Mouse (Mus musculus) T-helper 1 cell (primary cell): ENCODE results near the gene Ptpn9.
"Not testable (repeated sequence)": the region's sequence is repeated elsewhere in the genome, so short reads cannot be mapped to it uniquely, and the experiment has no call there.

Experiments
- in situ Hi-C: fragments of 300-600 bp; cut with MboI, MseI; formaldehyde crosslinking; loops from one replicate; pipeline ENCODE4 v1.15.1; 2025; ENCODE audit warnings: high pct_unique_total_duplicates

Gene Ptpn9

DNA sequence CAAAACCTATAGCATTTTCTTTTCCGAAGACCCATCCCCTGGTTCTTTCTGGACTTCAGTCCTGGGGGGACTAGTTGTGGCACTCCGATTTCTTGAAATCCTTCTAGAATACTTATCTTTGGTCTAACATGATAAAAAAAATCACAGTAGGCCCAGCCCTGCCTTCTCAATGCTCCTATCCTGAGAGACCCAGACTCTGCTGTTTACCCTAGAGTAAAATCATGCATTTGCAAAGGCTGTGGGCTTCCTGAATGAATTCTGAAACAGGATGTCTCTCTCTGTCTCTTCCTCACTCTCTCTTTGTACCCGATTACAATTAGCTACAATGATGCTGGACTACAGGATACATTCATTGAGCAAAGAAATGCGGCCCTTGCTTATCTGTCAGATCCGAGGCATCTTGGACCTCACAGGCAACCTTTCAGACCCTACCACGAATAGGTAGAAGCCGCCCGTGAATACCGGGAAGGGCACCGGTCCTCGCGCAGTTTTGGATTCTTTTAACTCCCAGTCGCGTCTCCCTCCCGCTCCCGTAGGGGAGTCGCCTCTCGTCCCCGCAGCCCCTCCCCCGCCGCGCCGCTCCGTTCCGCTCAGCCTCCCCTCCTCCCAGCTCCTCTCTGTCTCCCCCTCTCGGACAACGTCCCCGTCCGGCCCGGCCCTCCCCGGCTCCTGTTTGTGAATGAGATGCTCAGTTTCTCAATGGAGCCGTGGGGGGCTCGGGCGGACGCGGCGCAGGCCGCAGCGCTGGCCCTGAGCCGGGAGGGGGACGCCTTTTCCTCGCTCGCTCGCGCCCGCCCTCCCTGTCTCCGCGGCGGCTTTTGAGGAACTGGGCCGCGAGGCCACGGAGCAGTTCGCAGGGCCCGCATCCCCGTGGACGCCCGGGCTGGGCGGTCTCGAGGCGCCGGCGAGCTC is at the start of gene Ptpn9:
Gene Ptpn9 (plus strand): TSS at position 638 of the 912 bp plus-strand sequence.
- in situ Hi-C loops = loop anchor here (5.0 kb wide), 1 partner anchor 38 kb away; no protein-coding TSS in a partner anchor

DNA sequence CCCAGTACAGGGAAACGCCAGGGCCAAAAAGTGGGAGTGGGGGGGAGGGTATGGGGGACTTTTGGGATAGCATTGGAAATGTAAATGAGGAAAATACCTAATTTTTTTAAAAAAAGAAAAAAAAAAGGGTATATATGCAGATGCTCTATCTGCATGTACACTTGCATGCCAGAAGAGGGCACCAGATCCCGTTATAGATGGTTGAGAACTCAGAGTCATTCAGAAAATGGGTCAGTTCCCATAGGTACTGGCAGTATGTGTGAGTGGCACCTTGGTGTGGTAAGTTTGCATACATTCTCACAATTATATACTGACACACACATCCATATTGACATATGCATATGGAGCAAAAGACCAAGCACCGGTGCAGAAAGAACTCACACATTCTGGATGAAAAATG is 47.2 kb upstream of the Ptpn9 start:
- in situ Hi-C loops = not testable (repeated sequence)

DNA sequence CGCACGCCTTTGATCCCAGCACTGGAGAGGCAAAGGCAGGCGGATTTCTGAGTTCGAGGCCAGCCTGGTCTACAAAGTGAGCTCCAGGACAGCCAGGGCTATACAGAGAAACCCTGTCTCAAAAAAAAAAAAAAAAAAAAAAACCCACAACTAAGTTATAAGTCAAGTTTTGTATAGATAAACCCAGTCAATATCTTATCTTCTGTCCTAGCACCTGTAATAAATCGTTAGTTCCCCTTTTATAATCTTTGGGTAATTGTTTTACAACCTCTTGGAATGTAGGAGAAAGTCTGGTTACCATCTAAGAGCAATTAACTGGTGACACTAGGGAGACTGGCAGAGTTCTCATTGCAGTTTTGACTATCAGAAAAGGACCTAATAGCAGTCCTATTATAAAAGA is 46.0 kb upstream of the Ptpn9 start:
- in situ Hi-C loops = not testable (repeated sequence)

DNA sequence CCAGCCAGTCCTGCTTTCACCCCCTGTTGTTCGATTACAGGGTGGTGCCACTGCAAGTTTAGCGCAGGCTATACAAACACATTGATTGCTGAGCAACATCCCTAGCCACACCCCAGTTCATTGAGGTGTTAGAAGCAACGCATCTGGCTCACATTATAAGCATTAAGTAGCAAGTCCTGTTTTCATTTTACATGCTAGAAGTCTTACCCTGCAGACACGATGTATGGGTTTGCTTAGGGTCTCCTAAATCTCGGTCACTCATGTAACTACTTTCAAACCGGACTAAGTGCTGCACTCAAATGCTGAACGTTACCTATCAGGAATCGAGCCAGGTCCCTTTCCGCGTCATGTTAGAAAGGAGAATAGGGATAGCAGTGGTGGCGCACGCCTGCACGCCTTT is 45.0 kb upstream of the Ptpn9 start:
- in situ Hi-C loops = no loop called here

DNA sequence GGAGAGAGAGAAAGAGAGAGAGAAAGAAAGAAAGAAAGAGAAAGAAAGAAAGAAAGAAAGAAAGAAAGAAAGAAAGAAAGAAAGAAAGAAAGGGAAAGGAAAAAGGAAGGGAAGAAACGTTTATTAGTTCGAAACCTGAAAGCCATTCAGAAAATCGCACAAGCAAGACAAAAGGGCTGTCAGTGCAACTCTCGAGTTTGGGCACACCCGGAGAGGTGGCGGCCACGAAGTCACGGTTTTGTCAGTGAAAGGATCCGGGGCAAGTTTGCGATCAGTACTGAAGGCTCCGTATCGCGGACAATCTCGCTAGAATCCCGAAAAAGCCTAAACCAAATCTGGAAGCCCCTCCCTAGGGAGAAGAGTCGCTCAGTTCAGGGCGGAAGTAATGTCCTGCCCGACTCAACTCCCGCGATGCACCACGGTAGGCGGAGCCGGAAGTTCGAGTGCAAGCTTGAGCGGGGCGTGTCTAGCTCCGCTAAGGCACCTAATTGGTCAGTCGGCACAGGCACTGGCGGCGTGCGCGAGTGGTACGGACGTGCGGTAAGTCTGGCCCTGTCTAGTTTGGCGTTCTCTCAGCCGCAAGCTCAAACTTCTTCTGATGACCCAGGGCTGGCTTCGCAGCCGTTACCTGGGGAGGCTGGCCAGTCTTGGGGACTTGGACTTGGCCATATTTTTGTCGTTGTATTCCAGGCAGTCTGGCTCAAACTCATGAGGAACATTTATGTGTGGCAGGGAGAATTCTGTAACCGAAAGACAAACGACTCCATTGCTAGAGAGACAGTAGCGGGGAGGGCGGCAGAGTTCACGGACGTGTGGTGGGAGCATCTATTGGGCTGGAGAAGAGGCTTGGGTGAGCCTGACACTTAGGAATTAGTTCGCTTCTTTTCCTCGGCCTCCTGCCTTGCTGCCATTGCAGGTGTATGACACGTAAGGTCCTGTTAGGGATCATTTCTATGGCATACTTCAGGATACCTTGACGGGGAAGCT is 44.0 kb upstream of the Ptpn9 start, which contains the start of gene Snupn:
Gene Snupn (plus strand): TSS at position 465 of the 987 bp plus-strand sequence.
- in situ Hi-C loops = no loop called here

DNA sequence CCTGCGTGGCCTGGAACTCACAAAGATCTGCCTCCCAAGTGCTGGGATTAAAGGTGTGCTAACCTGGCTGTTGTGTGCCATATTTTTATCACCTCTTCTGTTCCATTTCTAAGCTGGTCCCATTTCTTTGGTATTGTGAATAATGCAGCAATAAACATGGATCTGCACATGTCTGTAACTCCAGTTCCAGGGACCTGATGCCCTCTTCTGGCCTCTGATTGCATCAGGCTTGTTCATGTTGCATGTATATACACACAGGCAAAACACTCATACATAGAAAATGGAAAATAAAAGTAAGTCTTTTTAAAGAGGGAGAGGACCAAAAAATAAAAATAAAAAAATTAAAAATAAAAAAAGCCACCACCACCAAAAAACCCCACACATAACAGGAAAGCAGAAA is 41.2 kb upstream of the Ptpn9 start:
- in situ Hi-C loops = no loop called here

DNA sequence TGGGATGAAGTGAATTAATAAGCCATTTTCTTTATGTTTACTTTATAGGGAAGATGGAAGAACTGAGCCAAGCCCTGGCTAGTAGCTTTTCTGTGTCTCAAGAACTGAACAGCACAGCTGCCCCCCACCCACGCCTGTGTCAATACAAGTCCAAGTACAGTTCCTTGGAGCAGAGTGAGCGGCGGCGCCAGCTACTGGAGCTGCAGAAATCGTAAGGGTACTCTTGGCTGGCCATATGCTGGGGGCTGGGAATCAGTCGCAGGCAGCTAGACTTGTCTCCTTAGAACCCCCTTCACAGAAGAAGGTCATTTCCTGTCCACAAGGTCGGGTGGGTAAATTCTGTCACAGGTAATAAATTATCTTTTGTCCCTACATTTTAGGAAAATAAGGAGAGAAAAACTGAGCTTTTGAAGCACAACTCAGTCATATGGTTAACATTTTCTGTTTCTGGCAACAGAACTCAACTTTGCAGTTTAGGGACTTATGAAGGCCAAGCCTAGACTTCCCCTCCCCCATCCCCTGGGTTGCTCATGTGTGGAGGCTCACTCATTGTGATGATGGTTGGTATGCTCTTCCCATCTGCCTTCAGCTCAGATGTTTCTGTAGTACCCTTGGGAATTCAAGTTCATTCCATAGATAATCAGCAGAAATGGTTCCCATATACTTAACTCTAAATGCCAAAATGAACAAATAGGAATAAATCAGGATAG is 37.6 kb upstream of the Ptpn9 start:
- in situ Hi-C loops = no loop called here

DNA sequence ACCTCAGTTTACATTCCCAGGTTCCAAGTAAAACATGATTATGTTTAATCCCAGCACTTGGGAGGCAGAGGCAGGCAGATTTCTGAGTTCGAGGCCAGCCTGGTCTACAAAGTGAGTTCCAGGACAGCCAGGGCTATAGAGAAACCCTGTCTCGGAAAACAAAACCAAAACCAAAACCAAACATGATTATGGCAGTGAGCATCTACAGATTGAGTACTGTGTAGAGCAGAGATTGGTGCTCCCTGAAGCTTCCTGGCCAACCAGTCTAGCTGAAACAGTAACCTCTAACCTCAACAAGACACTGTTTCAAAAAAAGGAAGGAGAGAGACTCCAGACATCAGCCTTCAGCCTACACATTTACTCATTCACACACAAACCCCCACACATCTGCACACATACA is 36.0 kb upstream of the Ptpn9 start:
- in situ Hi-C loops = no loop called here

DNA sequence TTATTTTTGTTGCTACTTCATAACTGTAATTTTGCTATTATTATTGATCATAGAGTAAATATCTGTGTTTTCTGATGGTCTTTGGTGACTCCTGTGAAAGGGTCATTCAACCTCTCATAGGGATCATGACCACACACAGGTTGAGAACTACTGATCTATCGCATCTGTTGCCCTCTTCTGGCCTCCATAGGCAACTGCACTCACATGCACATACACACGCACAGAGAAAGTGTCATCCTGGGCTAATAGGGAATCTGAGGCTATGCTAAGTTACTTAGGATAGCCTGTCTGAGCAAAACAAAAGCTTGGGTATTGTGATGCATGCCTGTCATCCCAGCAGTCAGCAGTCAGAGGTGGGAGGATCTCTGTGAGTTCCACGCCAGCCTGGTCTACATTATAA is 33.1 kb upstream of the Ptpn9 start:
- in situ Hi-C loops = no loop called here

DNA sequence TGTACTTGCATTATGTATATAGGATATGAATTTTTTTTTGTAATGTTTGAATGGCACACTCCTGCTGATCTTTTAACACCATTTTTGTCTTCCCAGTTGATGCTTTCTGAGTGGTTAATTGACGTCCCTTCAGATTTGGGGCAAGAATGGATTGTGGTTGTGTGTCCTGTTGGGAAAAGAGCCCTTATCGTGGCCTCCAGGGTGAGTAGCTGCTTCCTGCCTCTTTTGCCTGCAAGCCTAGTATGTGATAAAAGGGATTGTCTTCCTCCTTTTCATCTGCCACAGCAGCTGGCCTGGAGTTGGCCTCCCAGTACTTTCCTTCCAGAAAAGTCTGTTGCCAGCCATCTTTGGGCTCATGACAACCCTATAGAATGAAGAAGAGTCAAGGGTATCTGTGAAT is 24.6 kb upstream of the Ptpn9 start:
- in situ Hi-C loops = no loop called here

DNA sequence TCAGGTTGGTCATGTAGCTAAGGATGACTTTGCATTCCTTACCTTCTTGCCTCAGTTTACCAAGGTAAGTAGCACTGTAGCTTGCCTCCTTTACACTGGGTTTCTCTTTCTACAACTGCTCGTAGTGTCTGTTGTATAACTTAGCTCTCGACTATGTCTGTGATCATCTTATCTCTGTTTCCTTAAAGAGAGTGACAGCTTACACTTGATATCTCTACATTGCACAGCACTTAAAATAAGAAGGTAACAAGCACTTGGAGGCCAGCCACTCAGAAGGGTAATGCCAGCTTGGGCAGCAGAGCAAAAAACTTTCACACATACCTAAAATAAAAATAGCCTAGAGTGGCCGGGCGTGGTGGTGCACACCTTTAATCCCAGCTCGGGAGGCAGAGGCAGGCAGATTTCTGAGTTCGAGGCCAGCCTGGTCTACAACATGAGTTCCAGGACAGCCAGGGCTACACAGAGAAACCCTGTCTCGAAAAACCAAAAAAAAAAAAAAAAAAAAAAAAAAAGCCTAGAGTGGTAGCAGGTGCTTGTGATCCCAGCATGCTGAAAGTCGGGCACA is 20.7 kb upstream of the Ptpn9 start:
- in situ Hi-C loops = no loop called here

DNA sequence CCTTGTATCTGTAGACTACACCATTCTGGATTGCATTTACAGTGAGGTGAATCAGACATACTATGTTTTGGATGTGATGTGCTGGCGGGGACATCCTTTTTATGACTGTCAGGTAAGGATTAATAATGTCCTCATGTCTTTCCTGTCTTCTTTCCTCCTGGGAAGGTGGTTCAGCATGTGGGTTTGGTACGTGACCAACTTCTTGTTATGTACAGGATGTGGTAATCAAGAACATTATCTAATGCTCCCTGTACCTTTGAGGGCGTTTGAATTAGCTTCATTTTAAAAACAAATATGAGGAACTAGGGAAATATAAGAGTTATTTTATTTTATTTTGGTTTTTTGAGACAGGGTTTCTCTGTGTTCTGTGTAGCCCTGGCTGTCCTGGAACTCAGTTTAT is 19.5 kb upstream of the Ptpn9 start:
- in situ Hi-C loops = no loop called here

DNA sequence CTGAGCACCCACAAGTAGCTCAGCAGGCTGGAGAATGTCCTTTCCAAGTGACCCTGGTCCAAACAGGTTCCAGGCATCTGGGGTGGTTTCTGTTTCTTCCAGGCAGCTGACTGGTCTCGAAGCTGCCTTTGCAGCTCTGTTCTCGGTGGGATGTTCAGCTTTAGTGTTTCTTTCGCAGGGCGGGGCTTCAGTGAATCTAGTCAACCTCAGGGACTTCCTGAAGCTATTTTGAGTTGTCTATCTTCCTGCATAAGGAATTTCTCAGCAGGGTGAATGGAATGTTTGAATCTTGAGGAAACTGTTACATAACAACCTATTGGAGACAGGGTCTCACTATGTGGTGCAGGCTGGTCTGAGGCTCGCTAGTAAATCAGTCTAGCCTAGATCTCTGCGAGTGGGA is 14.5 kb upstream of the Ptpn9 start:
- in situ Hi-C loops = no loop called here

DNA sequence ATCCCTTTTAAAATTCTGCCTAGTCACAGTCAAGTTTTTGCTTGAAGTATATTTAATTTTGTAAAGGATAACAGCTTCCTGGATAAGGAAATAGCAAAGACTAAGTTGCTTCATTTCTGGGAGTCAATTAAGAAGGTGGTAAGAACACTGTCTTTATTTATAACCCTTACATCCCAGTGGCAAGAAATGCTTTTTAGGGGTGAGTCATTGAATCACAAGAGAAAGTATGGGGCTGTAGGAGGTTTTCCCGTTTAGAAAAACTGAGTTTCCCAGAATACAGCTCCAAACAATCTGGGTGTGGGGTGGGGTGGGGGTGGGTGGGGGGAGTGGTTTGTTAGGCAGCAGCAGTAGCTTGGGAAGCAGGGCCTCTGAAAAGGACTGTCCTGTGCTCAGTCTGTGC is 13.2 kb upstream of the Ptpn9 start:
- in situ Hi-C loops = no loop called here

DNA sequence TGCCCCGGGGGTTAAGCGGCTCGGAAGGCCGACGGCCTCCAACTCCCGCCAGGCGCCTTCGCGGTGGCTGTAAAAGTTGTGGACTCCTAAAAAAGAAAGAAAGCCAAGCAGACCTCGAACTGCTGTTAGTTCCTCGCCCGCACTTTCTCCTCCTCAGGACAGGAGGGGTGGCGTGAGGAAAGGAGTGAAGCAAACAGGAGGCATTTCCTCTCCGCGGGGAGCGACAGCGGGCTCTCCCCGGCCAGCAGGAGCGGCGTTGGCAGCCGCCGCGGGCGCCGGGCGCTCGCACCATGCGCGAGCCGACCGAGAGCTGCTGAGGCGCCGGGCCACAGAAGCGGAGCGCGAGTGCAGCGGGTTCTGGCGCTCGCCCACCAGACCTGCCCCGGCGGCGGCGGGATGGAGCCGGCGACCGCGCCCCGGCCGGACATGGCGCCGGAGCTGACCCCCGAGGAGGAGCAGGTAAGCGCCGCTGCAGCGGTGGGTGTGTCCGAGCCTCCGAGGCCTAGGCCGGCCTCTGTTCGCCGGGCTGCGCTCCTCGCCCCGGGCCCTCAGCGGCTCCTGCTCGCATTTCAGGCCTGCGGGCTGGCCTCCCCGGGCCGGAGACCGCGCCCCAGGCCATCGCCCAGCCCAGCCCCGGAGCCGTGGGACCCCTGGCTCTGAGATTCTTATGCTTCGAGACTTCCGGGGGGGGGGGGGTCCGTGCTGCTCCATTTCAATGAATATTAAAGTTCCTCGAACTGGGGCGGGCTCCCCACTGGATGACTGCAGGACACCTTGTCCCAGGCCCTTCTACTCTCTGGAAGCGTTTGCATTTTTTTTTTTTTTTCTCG is 690 bp downstream of the Ptpn9 start:
- in situ Hi-C loops = loop anchor here (5.0 kb wide), 1 partner anchor 37 kb away; no protein-coding TSS in a partner anchor

DNA sequence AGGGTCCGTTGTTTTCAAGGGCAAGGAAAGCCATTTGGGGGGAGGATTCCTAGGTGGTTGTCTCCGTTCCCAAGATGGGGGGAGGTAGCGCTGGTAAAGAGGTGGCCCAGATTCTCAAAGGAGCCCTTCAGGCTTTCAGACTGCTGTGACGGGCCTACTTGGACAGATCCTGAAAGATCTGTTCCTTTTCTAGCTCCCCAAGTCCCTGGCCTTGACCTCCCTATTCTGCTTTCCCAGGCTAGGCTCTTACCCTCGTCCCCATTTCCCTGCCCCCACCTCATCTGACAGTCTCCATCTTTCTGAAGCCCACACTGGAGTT is 1.3 kb downstream of the Ptpn9 start:
- in situ Hi-C loops = loop anchor here (5.0 kb wide), 1 partner anchor 36 kb away; no protein-coding TSS in a partner anchor

DNA sequence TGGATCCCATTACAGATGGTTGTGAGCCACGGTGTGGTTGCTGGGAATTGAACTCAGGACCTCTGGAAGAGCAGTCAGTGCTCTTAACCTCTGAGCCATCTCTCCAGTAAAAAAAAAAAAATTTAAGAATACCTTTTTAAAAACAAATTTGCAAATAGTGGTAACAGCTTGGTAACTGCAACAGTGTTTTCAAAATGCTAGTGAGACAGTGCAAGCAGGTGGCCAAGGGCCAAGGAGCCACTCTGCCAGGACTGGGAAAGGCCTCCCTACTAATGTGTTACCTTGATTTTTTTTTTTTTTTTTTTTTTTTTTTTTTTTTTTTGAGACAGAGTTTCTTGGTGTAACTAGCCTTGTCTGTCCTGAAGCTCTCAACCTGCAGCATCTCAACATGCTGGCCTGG is 2.5 kb downstream of the Ptpn9 start:
- in situ Hi-C loops = loop anchor here (5.0 kb wide), 1 partner anchor 35 kb away; no protein-coding TSS in a partner anchor

DNA sequence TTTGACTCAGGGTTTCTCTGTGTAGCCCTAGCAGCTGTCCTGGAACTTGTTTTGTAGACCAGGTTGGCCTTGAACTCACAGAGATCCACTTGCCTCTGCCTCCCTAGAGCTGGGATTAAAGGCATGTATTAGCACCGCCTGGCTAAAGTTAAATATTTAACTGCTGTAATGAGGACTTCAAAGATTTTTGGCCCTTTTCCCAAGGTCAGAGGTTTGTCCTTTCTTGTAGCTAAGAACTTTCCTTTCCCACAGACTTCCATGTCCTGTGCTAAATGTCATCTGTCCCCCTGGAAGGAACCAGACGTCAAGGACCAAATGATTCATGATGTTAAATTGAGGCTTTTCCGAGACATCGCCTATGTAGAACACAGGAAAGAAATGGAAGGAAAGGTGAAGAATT is 8.3 kb downstream of the Ptpn9 start:
- in situ Hi-C loops = no loop called here

DNA sequence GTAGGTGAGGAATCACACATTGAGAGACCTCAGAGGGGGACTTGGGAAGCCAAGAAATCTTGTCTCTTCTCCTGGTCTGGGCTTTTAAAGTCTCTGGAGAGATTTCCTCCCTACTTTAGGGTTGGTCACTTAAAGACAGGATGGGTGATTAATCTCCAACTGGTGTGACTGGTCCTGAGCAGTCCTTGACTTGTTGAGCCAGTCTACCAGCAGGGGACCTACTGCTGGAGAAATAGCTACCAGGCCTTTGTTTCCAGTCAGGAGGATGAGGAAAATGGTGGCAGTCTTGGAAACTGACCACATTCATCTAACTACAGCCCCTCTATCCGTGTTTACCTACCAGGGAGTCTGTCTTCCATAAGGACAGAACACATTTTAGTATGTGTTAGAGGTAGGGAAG is 17.7 kb downstream of the Ptpn9 start:
- in situ Hi-C loops = no loop called here

DNA sequence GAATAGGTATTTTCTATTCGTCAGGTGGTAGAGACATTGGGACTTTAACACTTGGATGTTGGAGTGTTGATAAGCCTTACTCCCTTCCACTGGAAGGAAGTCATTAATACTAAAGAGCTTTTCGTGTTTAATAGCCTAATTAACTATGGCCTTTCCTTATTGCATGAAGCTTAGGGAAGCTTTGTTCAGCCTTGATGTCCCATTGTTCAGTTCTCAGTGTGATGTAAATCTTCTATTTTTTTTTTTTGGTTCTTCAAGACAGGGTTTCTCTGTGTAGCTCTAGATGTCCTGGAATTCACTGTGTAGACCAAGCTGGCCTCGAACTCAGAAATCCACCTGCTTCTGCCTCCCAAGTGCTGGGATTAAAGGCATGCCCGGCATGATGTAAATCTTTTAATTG is 18.2 kb downstream of the Ptpn9 start:
- in situ Hi-C loops = no loop called here
